In genomic region chr10:53180751-53181151, GRCm38 (mm10) we compare ENCODE assay signal across 11 mouse cellular contexts.
DNase-seq lines count a peak whose midpoint lies in the region; ATAC-seq lines count a peak whose summit lies in the region.
"Had no signal": no experiment of that assay in that cellular context is flagged by ENCODE, and none has a peak within 500 bp of the region (broad histone marks: within the 10 kb centered on the region; RNA-seq: fewer than 3 reads in every experiment).

No protein-coding gene starts in this region.

- no peak overlapping the region for H3K27ac ChIP-seq in kidney, embryonic 16.5 days (ENCODE audit: low read length)
- H3K27ac ChIP-seq in heart, embryonic 16.5 days (ENCODE audit: low read length): peak overlapping the region; percentile 95
- no peak overlapping the region for H3K27ac ChIP-seq in liver, embryonic 16.5 days (ENCODE audit: low read length)
- H3K27ac ChIP-seq: forebrain, embryonic 15.5 days had no signal

- no peak overlapping the region for H3K4me3 ChIP-seq in kidney, embryonic 16.5 days (ENCODE audit: low read length)
- no peak overlapping the region for H3K4me3 ChIP-seq in heart, embryonic 16.5 days (ENCODE audit: low read length)
- no peak overlapping the region for H3K4me3 ChIP-seq in liver, embryonic 16.5 days (ENCODE audit: low read depth, low read length)
- H3K4me3 ChIP-seq: forebrain, embryonic 15.5 days had no signal

- ATAC-seq in kidney, embryonic 16.5 days (ENCODE audit: low FRiP score, low TSS enrichment): 0 out of 2 replicates have a peak, but pooled peaks have one; percentile 51
- ATAC-seq in heart, embryonic 16.5 days (replicated peaks; ENCODE audit: extremely low read depth, insufficient read depth, low FRiP score): peak; percentile 52
- ATAC-seq in liver, embryonic 16.5 days (ENCODE audit: low read depth): no peak
- ATAC-seq: forebrain, embryonic 15.5 days had no signal

- no peaks in the 10 kb centered on the region for H3K9me3 ChIP-seq in kidney, embryonic 16.5 days (ENCODE audit: low read length)
- no peaks in the 10 kb centered on the region for H3K9me3 ChIP-seq in heart, embryonic 16.5 days (replicated peaks; ENCODE audit: control insufficient read depth, low read length)
- no peaks in the 10 kb centered on the region for H3K9me3 ChIP-seq in liver, embryonic 16.5 days (replicated peaks; ENCODE audit: control insufficient read depth, low read length)
- H3K9me3 ChIP-seq: forebrain, embryonic 15.5 days had no signal

- no peak overlapping the region for H3K4me2 ChIP-seq in kidney, embryonic 16.5 days (replicated peaks; ENCODE audit: low read depth, low read length)
- H3K4me2 ChIP-seq in heart, embryonic 16.5 days (ENCODE audit: low read depth, low read length): peak overlapping the region; percentile 49
- H3K4me2 ChIP-seq in liver, embryonic 16.5 days (ENCODE audit: low read depth, low read length): 0 out of 2 replicates have a peak overlapping the region, but pooled peaks have one; percentile 3
- H3K4me2 ChIP-seq: forebrain, embryonic 15.5 days had no signal

- no peak for DNase-seq in kidney, adult 18-20 months
- DNase-seq in c-Kit-positive CD71-negative TER-119-negative erythroid progenitor cells, embryonic 14.5 days (ENCODE audit: low read depth): peak; percentile 29
- DNase-seq in adrenal gland, postnatal 36 days: no peak
- DNase-seq in neural tube, embryonic 10.5 days (ENCODE audit: extremely low spot score, low spot score): no peak
- DNase-seq in cerebellum, adult 9-10 months: no peak
- DNase-seq: cerebellum, postnatal 25 days; lung, adult 18-20 months had no signal

- no peaks in the 10 kb centered on the region for H3K27me3 ChIP-seq in kidney, embryonic 16.5 days (ENCODE audit: insufficient read depth, low read length)
- no peaks in the 10 kb centered on the region for H3K27me3 ChIP-seq in heart, embryonic 16.5 days (ENCODE audit: control insufficient read depth, insufficient read depth, low read length)
- H3K27me3 ChIP-seq in liver, embryonic 16.5 days (ENCODE audit: control insufficient read depth, insufficient read depth, low read depth, low read length): no peaks in the 10 kb centered on the region
- H3K27me3 ChIP-seq: forebrain, embryonic 15.5 days had no signal

- H3K36me3 ChIP-seq in kidney, embryonic 16.5 days (ENCODE audit: insufficient read depth, low read length): no peaks in the 10 kb centered on the region
- no peaks in the 10 kb centered on the region for H3K36me3 ChIP-seq in heart, embryonic 16.5 days (ENCODE audit: control insufficient read depth, insufficient read depth)
- H3K36me3 ChIP-seq in liver, embryonic 16.5 days (ENCODE audit: control insufficient read depth, insufficient read depth): no peaks in the 10 kb centered on the region
- H3K36me3 ChIP-seq: forebrain, embryonic 15.5 days had no signal

- 55% methylated on average over 11 of the region's 11 CpGs for WGBS in kidney, embryonic 16.5 days
- WGBS in heart, embryonic 16.5 days: 11% methylated on average over 11 of the region's 11 CpGs
- WGBS in liver, embryonic 16.5 days (ENCODE audit: insufficient replicate concordance): 20% methylated on average over 11 of the region's 11 CpGs

- no peak overlapping the region for H3K9ac ChIP-seq in kidney, embryonic 16.5 days (replicated peaks; ENCODE audit: low read length)
- peak overlapping the region; percentile 50 for H3K9ac ChIP-seq in heart, embryonic 16.5 days (ENCODE audit: low read length)
- no peak overlapping the region for H3K9ac ChIP-seq in liver, embryonic 16.5 days (ENCODE audit: low read depth, low read length)
- H3K9ac ChIP-seq: forebrain, embryonic 15.5 days had no signal

- H3K4me1 ChIP-seq in kidney, embryonic 16.5 days (ENCODE audit: insufficient read depth, low read length): 0 out of 2 replicates have a peak, but pooled peaks cover 4% of the 10 kb centered on the region
- H3K4me1 ChIP-seq in heart, embryonic 16.5 days (ENCODE audit: control insufficient read depth, insufficient read depth, low read length): peaks cover 34% of the 10 kb centered on the region
- no peaks in the 10 kb centered on the region for H3K4me1 ChIP-seq in liver, embryonic 16.5 days (ENCODE audit: control insufficient read depth, low read depth, low read length)
